Mouse (Mus musculus): Measurements from ENCODE around the gene Rasal2. TPM values are rescaled to one million over a fixed set of nuclear protein-coding genes. Genes with fewer than 3 reads are reported as not detected.

The Rasal2 gene
- polyA plus RNA-seq, 1 experiment from 2014 or later = 9.1 TPM

DNA sequence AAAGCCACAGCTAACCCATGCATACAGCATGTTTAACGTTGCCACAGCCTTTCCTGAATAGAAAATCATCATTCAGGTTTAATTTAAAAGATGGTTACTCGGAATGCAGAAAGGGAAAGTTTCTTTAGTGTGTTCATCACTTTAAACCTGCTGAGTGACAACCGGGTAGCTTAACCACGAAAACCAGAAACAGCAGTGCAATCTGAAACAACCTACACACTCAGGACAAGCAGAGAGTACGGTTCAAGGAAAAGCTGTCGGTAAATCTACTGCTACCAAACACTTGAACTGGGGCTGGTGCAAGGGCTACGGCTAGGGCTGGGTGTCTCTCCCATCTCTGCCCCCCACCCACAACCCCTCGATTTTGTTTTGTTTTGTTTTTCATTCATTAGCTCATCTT, 1.5 kb downstream of the Rasal2 start:
- no peak overlapping the region for H3K9ac ChIP-seq
- 21% methylated on average over 8 of the region's 8 CpGs for WGBS
- no peak for ATAC-seq (ENCODE audit: insufficient read depth, low FRiP score, low read depth)
- no peaks in the 10 kb centered on the region for H3K36me3 ChIP-seq
- no peaks in the 10 kb centered on the region for H3K9me3 ChIP-seq
- no peak overlapping the region for H3K27ac ChIP-seq
- peaks cover 5% of the 10 kb centered on the region; the same call in 1 of the 2 replicates for H3K4me1 ChIP-seq
- peak overlapping the region; percentile 97 for H3K4me3 ChIP-seq (replicated peaks)
- H3K27me3 ChIP-seq (replicated peaks) = no peaks in the 10 kb centered on the region
- H3K4me2 ChIP-seq = peak overlapping the region; percentile 86

DNA sequence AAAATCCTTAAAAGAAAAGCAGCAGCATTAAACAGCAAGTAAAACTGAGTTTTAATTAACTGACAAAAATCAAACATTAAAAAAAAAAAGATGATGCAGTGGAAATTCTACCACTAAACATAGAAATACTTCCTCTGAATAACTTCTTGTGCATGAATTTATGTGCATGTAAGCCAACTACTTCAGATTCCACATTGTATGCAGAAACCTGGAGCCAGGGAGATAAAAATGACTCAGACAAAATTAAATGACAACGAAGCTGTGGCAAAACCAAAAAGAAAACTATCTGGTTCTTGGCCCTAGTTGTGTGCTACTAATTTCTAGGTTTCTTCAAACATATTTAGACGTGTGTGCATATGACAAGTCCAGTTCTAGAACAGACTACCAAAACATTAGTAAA, 2.7 kb downstream of the Rasal2 start:
- no peak overlapping the region for H3K4me3 ChIP-seq (replicated peaks)
- H3K36me3 ChIP-seq = no peaks in the 10 kb centered on the region
- peaks cover 5% of the 10 kb centered on the region; the same call in 1 of the 2 replicates for H3K4me1 ChIP-seq
- WGBS = 75% methylated on average over 2 of the region's 2 CpGs
- H3K27ac ChIP-seq = no peak overlapping the region
- no peak overlapping the region for H3K9ac ChIP-seq
- ATAC-seq (ENCODE audit: insufficient read depth, low FRiP score, low read depth) = no peak
- no peaks in the 10 kb centered on the region for H3K27me3 ChIP-seq (replicated peaks)
- no peaks in the 10 kb centered on the region for H3K9me3 ChIP-seq
- no peak overlapping the region for H3K4me2 ChIP-seq

DNA sequence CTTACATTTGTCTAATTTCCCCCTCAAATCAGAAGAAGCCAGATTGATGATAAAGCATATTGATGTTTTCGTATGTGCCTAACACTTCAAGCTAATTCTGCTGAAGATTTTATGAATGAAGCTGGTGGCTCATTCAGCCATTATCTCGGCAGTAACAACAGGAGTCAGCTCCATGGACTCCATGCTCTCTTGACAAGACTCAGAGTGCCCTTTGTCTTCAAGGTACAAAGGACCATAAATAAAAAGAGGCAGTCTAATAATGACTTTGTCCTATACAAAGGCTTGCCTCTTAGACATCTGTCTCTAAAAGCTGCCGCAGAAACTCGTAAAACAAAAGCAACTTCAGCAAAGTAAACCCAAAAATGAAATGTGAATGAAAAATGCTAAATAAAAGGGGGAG, 24.4 kb downstream of the Rasal2 start:
- H3K4me2 ChIP-seq = no peak overlapping the region
- H3K27ac ChIP-seq = no peak overlapping the region
- ATAC-seq (ENCODE audit: insufficient read depth, low FRiP score, low read depth) = no peak
- WGBS = 65% methylated on average over 4 of the region's 4 CpGs
- no peak overlapping the region for H3K4me3 ChIP-seq (replicated peaks)
- no peaks in the 10 kb centered on the region for H3K27me3 ChIP-seq (replicated peaks)
- no peak overlapping the region for H3K9ac ChIP-seq
- no peaks in the 10 kb centered on the region for H3K36me3 ChIP-seq
- H3K4me1 ChIP-seq = no peaks in the 10 kb centered on the region
- no peaks in the 10 kb centered on the region for H3K9me3 ChIP-seq

- Histone ChIP-seq H3K9ac (no peak overlapping the region), H3K4me2 (no peak overlapping the region), H3K4me3 (replicated peaks) (no peak overlapping the region), H3K27ac (no peak overlapping the region), H3K27me3 (replicated peaks) (no peaks in the 10 kb centered on the region), H3K4me1 (no peaks in the 10 kb centered on the region), H3K9me3 (no peaks in the 10 kb centered on the region), H3K36me3 (no peaks in the 10 kb centered on the region)
- ATAC-seq (ENCODE audit: insufficient read depth, low FRiP score, low read depth) = no peak; the same call in 1 of the 2 replicates
- 67% methylated on average over 2 of the region's 2 CpGs for WGBS
These were observed 31.7 kb downstream of the Rasal2 start for GRCm38 (mm10) chr1:157380694-157381093.

DNA sequence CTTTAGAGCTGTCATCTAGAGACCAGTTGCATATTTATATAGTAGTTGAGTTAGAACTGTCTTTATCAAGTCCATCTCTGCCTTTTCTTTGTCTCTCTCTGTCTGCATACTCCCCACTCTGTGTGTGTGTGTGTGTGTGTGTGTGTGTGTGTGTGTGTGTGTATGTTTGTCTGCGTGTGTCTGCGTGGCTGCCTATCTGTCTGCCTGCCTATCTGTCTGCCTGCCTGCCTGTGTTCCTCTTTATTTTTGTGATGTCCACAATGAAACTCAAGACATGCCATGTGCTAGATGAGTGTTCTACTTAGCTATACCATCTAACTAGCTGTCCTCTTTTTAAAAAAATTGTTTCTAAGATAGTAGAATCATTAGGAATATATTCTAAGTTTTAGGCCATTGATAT, 42.0 kb downstream of the Rasal2 start:
- Histone ChIP-seq H3K27me3 (replicated peaks) (no peaks in the 10 kb centered on the region), H3K27ac (no peak overlapping the region), H3K4me1 (no peaks in the 10 kb centered on the region), H3K9ac (no peak overlapping the region), H3K4me2 (no peak overlapping the region), H3K4me3 (replicated peaks) (no peak overlapping the region), H3K36me3 (no peaks in the 10 kb centered on the region), H3K9me3 (no peaks in the 10 kb centered on the region)
- WGBS = 95% methylated on average over 2 of the region's 2 CpGs
- no peak for ATAC-seq (ENCODE audit: insufficient read depth, low FRiP score, low read depth)

DNA sequence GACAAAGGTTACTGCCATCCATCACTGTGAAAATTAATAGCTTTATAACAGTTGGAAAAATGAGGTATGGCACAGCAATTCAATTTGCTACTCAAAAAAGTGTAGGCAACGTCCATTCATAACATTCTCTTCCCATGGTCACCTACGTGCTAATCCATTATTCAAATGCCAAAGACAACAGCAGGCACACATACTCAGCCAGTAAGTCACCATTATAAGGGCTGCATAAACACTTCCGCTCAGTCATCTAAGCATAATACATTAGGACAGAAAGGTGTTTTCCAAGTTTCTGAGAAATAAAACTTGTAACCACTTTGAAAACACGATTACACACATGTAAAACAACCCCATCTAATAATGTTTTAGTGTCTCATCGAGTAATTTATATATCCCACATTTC, 44.1 kb downstream of the Rasal2 start:
- no peaks in the 10 kb centered on the region for H3K27me3 ChIP-seq (replicated peaks)
- ATAC-seq (ENCODE audit: insufficient read depth, low FRiP score, low read depth) = no peak
- H3K9ac ChIP-seq = no peak overlapping the region
- H3K9me3 ChIP-seq = no peaks in the 10 kb centered on the region
- no peak overlapping the region for H3K4me3 ChIP-seq (replicated peaks)
- H3K36me3 ChIP-seq = no peaks in the 10 kb centered on the region
- no peaks in the 10 kb centered on the region for H3K4me1 ChIP-seq
- no peak overlapping the region for H3K27ac ChIP-seq
- WGBS = 69% methylated on average over 5 of the region's 5 CpGs
- H3K4me2 ChIP-seq = no peak overlapping the region

DNA sequence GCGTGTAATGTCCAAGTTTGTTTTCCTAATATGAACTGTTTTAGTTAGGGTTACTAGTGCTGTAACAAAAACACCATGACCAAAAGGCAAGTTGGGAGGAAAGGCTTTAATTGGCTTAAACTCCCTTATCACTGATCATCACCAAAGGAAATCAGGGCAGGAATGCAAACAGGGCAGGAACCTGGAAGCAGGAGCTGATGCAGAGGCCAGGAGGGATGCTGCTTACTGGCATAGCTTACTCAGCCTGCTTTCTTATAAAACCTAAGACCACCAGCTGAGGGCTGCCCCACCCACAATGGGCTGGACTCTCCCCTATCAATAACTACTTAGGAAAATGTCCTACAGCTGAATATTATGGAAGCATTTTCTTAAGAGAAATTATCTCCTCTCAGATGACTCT, 65.7 kb downstream of the Rasal2 start:
- Histone ChIP-seq H3K36me3 (no peaks in the 10 kb centered on the region), H3K27me3 (replicated peaks) (no peaks in the 10 kb centered on the region), H3K9me3 (no peaks in the 10 kb centered on the region), H3K27ac (no peak overlapping the region), H3K9ac (no peak overlapping the region), H3K4me2 (no peak overlapping the region), H3K4me1 (no peaks in the 10 kb centered on the region), H3K4me3 (replicated peaks) (no peak overlapping the region)
- WGBS = 76% methylated on average over 1 of the region's 1 CpGs
- no peak for ATAC-seq (ENCODE audit: insufficient read depth, low FRiP score, low read depth)

GRCm38 (mm10) chr1:157343519-157343918, 68.9 kb downstream of the Rasal2 start:
- Histone ChIP-seq H3K9ac (no peak overlapping the region), H3K4me3 (replicated peaks) (no peak overlapping the region), H3K27me3 (replicated peaks) (no peaks in the 10 kb centered on the region), H3K4me1 (no peaks in the 10 kb centered on the region), H3K27ac (no peak overlapping the region), H3K36me3 (no peaks in the 10 kb centered on the region), H3K9me3 (no peaks in the 10 kb centered on the region), H3K4me2 (no peak overlapping the region)
- ATAC-seq (ENCODE audit: insufficient read depth, low FRiP score, low read depth) = no peak

- H3K27me3 ChIP-seq (replicated peaks) = no peaks in the 10 kb centered on the region
- no peak overlapping the region for H3K4me2 ChIP-seq
- H3K4me3 ChIP-seq (replicated peaks) = no peak overlapping the region
- H3K9me3 ChIP-seq = no peaks in the 10 kb centered on the region
- no peaks in the 10 kb centered on the region for H3K4me1 ChIP-seq
- no peak overlapping the region for H3K9ac ChIP-seq
- no peaks in the 10 kb centered on the region for H3K36me3 ChIP-seq
- no peak overlapping the region for H3K27ac ChIP-seq
- WGBS = 74% methylated on average over 3 of the region's 3 CpGs
- no peak for ATAC-seq (ENCODE audit: insufficient read depth, low FRiP score, low read depth)
These were observed 77.6 kb downstream of the Rasal2 start for GRCm38 (mm10) chr1:157334834-157335233.

- Histone ChIP-seq H3K9me3 (no peaks in the 10 kb centered on the region), H3K27ac (no peak overlapping the region), H3K9ac (no peak overlapping the region), H3K4me1 (no peaks in the 10 kb centered on the region), H3K36me3 (no peaks in the 10 kb centered on the region), H3K4me2 (no peak overlapping the region), H3K4me3 (replicated peaks) (no peak overlapping the region), H3K27me3 (replicated peaks) (no peaks in the 10 kb centered on the region)
- no peak for ATAC-seq (ENCODE audit: insufficient read depth, low FRiP score, low read depth)
These were observed 84.3 kb downstream of the Rasal2 start for GRCm38 (mm10) chr1:157328068-157328467.

DNA sequence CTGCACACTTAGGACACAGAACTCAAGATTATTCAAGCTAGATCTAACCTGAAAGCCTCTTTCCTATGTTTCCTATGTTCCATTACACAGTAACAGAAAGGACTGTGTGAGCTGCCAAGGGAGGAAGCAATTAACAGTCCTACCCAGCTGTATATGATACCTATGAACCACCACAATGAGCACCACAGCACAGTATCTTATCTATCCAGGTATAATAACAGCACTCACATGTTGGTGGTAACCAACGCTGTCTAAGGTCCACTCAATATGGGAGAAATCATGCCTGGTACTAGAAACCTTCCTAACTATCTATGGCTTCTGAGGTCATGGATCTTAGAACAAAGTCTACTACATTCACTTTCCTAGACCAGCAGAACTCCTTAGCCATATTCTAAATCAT, 89.3 kb downstream of the Rasal2 start:
- Histone ChIP-seq H3K9me3 (no peaks in the 10 kb centered on the region), H3K36me3 (no peaks in the 10 kb centered on the region), H3K4me1 (no peaks in the 10 kb centered on the region), H3K4me3 (replicated peaks) (no peak overlapping the region), H3K27me3 (replicated peaks) (no peaks in the 10 kb centered on the region), H3K4me2 (no peak overlapping the region), H3K27ac (no peak overlapping the region), H3K9ac (no peak overlapping the region)
- WGBS = 91% methylated on average over 1 of the region's 1 CpGs
- ATAC-seq (ENCODE audit: insufficient read depth, low FRiP score, low read depth) = no peak

DNA sequence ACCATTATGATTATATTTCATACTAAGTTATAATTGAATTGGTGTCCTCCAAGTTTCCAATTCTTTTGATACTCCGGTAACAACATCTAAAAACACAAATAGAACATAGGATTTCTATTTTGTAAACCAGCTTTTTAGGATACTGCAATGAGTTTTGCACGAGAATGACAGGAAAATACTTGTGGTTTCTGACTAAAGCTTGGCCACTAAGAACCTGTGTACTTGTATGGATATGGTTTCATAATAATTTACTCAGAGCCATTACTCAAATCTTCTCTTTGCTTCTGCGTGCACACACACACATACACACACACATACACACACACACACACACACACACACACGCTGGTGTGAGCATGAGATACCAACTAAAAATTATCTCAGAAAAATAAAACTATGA, 93.5 kb downstream of the Rasal2 start:
- no peaks in the 10 kb centered on the region for H3K36me3 ChIP-seq
- H3K4me3 ChIP-seq (replicated peaks) = no peak overlapping the region
- H3K9ac ChIP-seq = no peak overlapping the region
- H3K4me2 ChIP-seq = no peak overlapping the region
- H3K27ac ChIP-seq = no peak overlapping the region
- H3K9me3 ChIP-seq = no peaks in the 10 kb centered on the region
- H3K27me3 ChIP-seq (replicated peaks) = no peaks in the 10 kb centered on the region
- ATAC-seq (ENCODE audit: insufficient read depth, low FRiP score, low read depth) = no peak
- no peaks in the 10 kb centered on the region for H3K4me1 ChIP-seq
- 83% methylated on average over 4 of the region's 4 CpGs for WGBS

- Histone ChIP-seq H3K9ac (no peak overlapping the region), H3K27ac (no peak overlapping the region), H3K4me1 (no peaks in the 10 kb centered on the region), H3K36me3 (no peaks in the 10 kb centered on the region), H3K9me3 (no peaks in the 10 kb centered on the region), H3K4me2 (no peak overlapping the region), H3K4me3 (replicated peaks) (no peak overlapping the region), H3K27me3 (replicated peaks) (no peaks in the 10 kb centered on the region)
- ATAC-seq (ENCODE audit: insufficient read depth, low FRiP score, low read depth) = no peak
- WGBS = 56% methylated on average over 1 of the region's 1 CpGs
These were observed 111.1 kb downstream of the Rasal2 start for GRCm38 (mm10) chr1:157301266-157301665.

Measured in stomach, embryonic 15.5 days (tissue).